Mouse (Mus musculus): ENCODE measurements around the gene Ascc1.
A peak's percentile ranks its signal among the peaks of the same experiment; 100 is the strongest.

Gene Ascc1

DNA sequence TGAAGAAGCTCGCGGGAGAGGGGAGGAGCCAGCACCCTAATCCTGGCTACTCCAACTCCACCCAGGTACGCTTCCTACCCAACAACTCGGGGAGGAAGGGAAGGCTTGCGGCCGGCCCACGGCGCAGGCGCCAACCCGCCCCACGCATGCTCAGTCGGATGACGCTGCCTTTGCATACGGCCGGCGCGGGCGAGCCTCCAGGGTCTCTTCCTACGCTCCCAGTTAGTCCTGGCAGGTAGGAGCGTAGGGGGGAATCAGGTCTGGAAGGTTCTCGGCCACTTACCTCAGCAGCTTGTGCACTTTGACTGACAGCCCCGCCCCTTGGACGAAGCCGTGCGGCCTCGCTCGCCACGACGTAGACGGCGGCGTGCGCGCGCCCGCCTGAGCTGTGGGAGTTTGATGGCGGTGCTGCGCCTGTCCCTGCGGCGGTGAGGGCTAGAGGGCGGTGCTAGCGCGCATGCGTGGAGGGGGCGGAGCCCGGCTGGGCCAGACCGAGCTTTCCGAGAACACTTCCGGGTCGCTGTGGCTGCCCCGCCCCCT, at the start of gene Ascc1, which contains the start of gene Anapc16:
Gene Ascc1, plus strand, starts transcription at position 133 of the 540 bp plus-strand sequence.
Gene Anapc16, minus strand, starts transcription at position 463 of the 540 bp plus-strand sequence.
- peak; percentile 95 to 96 for DNase-seq

DNA sequence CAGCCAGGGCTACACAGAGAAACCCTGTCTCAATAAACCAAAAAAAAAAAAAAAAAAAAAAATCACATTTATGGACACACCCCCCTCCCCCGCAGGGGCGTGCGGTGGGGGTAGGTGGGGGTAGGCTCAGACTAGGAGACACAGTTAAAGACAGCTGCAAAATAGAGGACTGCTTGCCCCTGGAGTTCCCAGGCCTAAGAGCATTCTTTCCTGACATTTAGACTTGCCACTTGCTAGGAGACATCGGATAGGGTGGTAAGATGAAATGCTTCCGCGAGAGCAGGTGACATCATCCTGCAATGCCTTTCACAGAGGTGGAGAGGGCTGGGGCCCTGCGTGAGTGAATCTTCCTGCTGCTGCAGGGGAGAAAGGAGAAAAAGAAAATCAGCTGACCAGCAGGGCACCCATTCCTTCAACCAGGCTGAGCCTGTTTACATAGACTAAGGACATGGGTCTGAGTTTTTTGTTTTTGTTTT, 49.0 kb upstream of the Ascc1 start:
- no peak for DNase-seq

GRCm38 (mm10) chr10:59956681-59957080, 45.9 kb upstream of the Ascc1 start:
- DNase-seq = no peak

- peak in 1 of 2 experiments; percentile 41 for DNase-seq
Observed at GRCm38 (mm10) chr10:59957171-59958149, 45.1 kb upstream of the Ascc1 start.

DNA sequence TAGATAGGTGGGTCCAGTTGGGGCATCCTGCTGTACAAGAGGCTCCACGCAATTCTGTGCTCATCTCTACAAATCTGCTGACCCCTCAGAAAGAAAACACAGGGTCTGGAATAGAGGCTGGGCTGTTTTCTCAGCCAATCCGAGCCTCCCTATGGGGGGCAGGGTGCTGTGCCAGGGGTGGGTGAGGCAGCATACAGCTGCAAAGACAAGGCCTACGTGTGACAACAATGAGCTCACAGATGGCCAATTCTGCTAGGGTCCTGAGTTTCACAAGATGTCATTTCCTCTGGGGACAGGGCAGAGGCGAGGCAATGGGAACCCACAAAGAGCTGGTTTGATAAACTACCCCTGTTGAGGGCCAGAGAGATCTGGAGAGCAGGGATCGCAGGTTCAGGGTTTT, 44.1 kb upstream of the Ascc1 start:
- DNase-seq = no peak

GRCm38 (mm10) chr10:59959517-59959916, 43.1 kb upstream of the Ascc1 start:
- DNase-seq = no peak

- no peak for DNase-seq
Observed at GRCm38 (mm10) chr10:59963609-59964008, 39.0 kb upstream of the Ascc1 start.

DNA sequence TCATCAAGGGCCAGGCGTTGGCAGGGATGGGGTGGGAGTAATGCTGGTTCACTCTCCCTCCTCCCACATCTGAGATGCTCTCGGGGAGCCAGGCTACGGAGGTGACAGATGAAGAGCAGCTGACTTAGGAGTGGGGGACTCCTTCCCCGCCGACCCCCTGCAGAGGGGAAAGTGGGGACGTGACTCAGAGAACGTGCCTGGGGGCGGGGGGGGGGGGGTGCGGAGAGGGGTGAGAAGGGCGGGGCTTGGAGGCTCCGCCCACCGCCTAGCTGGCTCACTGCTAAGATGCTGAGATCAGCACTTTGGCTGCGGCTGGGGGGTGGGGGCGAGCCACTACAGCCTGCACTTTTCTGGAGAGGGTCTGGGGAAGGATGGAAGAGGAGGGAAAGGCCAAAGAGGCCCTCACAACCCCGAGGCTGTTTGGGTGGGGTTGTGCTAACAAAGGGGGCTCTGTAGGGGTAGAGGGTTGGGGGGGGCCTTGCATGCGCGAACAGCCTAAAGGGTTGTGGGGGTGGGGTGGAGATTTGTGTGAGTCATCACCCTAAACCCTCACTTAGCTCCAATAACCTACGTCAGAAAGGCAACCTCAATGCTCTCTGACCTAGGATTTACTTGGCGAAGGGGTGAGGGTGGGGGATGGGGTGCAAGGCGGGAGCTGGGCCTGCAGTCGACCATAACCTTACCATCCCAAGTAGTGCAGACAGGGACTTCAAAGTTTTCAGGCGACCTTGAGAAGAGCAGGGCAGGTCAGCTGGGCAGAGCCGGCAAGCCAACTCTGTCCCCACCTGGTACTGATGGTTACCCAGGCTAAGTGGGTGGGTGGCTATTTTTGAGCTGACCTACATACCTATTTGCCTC, 37.9 kb upstream of the Ascc1 start:
- no peak for DNase-seq

GRCm38 (mm10) chr10:59965362-59965695, 37.3 kb upstream of the Ascc1 start:
- DNase-seq = no peak

DNA sequence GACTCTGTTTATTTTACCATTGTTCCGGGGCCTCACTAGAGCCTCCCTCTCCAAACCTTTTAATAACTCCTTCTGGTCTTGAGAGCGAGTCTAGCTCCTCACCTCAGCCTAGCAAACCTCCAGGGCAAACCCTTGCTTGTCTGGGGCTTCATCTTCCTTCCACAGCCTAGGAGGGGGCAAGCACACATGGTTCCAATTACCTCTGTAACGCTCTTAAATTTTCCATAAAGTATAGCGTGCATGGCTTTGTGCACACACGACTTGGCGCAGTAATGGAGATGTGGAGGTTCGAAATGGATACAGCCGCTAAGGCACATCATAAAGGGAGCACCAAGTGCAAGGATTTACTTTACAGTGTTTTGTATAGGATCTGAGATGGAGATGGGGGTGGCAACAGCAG, 36.8 kb upstream of the Ascc1 start:
- no peak for DNase-seq

GRCm38 (mm10) chr10:59966743-59967142, 35.9 kb upstream of the Ascc1 start:
- DNase-seq = no peak

- DNase-seq = peak in 1 of 2 experiments; percentile 40
Observed at GRCm38 (mm10) chr10:59967309-59967942, 35.2 kb upstream of the Ascc1 start.

DNA sequence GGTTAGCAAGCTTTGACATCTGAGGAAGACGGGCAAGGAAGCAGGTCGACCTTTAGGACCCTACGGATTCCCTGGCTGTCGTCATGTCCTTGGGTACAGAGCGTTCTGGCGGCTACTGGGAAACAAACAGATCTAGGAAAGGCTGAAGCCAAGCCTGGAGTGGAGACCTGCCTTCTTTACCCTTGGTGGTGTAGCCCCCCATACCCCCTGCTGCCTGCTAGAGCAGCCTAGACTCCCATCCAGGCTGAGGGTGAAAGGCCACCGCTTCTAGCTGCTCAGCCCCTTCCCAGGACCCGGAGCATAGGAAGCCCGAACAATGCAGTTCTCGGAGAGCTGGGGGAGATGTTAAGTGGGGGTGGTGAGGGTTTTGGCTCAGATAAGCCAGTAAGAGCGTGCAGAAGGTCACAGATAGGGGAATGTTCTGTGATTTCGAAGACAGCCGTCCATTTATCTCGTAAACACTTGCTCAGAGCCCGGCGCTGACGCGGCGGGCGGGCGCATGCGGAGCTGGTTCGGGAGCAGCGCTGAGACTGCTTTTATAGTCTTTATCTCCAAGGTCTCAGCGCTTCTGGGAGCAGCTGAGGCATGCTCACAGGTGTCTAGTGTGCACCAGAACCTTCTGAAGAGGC, 32.7 kb upstream of the Ascc1 start:
- peak; percentile 87 to 93 for DNase-seq

DNA sequence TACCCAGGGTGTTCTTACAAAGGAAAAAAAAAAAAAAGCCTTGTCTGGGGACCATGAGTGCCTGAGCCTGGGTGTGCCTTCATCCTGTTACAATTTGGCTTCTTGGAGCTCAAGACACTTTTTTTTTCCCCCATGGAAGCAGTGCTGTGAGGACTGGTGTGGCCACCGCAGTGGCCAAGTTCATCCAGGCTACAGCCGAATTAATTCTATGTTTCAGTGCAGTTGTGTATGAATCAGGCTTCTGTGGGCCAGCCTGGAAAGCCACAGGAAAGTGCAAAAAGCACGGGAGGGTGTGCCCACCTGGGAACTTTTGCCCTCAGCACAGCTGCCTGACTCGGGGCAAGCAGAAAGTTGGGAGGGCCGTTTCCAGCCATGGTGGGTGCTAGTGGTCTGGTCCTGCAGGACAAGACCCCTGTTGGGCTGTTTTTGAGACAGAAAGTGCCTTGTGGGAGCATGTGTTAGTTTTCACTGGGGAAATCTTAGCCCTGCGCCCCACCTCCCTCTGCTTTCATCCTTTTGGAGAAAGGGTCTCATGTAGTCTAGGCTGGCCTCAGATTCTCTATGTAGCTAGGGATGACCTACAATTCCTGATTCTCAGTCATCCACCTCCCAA, 32.0 kb upstream of the Ascc1 start:
- DNase-seq = peak in 1 of 2 experiments; percentile 55

DNA sequence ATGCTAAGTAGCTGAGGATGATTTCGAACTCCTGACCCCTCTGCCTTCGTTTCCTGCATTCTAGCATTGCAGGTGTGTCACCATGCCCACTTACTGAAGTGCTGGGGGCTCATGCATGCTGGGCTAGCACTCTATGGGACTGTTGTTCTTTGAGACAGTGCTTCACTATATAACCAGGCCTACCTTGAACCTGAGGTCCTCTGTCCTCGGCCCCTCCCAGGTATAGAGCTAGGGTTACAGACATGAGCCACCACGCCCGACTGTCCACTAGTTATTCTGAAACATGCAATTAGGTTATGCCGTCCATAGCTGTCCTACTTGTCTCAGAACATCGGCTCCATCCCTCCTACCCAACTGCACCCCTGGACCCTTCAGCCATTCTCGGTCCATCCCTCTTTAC, 30.8 kb upstream of the Ascc1 start:
- no peak for DNase-seq

- peak; percentile 52 to 75 for DNase-seq
Observed at GRCm38 (mm10) chr10:59972534-59972933, 30.1 kb upstream of the Ascc1 start.

DNA sequence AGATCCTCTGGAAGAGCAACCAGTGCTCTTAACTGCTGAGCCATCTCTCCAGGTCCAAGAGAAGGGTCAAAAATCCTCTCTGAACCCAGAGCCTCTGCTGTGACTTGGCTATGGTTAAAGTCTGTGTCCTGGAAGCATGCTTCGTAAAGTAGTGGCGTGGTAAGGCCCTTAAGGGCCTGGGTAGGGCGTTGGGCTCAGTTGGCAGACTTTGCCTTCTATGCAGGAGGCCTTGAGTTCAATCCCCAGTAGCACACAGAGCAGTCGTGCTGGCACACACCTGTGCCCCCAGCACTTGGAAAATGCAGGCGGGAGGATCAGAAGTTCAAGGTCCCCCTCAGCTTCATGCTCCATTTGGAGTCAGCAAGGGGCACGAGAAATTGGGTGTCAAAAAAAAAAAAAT, 29.6 kb upstream of the Ascc1 start:
- DNase-seq = no peak

- no peak for DNase-seq
Observed at GRCm38 (mm10) chr10:59973400-59973799, 29.2 kb upstream of the Ascc1 start.

GRCm38 (mm10) chr10:59974191-59974664, 28.4 kb upstream of the Ascc1 start:
- DNase-seq = peak; percentile 85 to 88

- peak; percentile 38 to 57 for DNase-seq
Observed at GRCm38 (mm10) chr10:59974786-59975185, 27.8 kb upstream of the Ascc1 start.

- DNase-seq = no peak
Observed at GRCm38 (mm10) chr10:59977141-59977540, 25.5 kb upstream of the Ascc1 start.

All from lung, adult 18-20 months (tissue).